Mouse (Mus musculus) heart, postnatal 36 days (tissue): ENCODE measurements around the gene Nwd1. TPM values are rescaled to one million over a fixed set of nuclear protein-coding genes. Genes with fewer than 3 reads are reported as not detected.
A peak's percentile ranks its signal among the peaks of the same experiment; 100 is the strongest.
"Not testable (repeated sequence)": the region's sequence is repeated elsewhere in the genome, so short reads cannot be mapped to it uniquely, and the experiment has no call there.

Experiments used
- DNase-seq, 2 experiments: peaks; one replicate each; pipeline ENCODE4 v3.0.0; 2021 to 2022
- intact Hi-C: fragments of 180-260 bp; cut with DNase I; formaldehyde crosslinking; loops from one replicate; pipeline ENCODE4 v1.15.1; 2025
- total RNA-seq, 2 experiments: library from RNA; stranded (reverse); gene quantifications; 2 replicates each; pipeline ENCODE4 v1.2.3; 2021

Gene Nwd1
- under 1 TPM; 0.24 to 0.25 TPM for total RNA-seq

DNA sequence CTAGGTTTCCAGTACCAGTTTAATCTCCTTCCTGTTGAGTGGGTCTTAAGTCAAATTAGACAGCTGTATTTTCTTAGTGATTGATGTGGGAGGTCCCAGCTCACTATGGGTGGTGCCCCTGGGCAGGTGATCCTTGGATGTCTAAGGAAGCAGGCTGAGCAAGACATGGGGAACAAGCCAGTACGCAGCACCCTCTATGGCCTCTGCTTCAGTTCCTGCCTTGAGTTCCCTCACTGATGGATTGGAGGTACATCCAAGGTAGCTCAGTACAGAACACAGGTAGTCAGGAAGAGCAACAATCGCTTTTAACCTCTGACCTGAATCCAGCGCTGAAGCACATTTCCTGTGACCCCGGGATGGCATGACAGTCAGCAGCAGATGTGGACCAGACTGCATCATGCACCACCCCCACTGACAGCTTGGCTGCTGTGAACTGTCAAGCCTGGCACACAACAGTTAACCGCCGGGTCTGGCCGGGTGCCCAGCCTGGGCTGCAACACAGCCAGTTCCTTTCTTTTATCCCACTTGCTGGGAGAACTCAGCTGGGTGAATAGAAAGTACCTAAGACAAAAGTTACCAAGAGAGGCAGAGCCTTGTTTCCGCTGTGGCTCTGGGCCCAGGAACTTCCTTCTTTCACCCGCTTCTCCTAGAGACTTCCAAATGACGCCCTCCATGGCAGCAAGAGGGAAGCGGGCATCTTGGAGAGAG is at the start of gene Nwd1:
Gene Nwd1 (plus strand): TSS at position 652 of the 708 bp plus-strand sequence.
- peak; percentile 66 to 67 for DNase-seq
- intact Hi-C loops = no loop called here

DNA sequence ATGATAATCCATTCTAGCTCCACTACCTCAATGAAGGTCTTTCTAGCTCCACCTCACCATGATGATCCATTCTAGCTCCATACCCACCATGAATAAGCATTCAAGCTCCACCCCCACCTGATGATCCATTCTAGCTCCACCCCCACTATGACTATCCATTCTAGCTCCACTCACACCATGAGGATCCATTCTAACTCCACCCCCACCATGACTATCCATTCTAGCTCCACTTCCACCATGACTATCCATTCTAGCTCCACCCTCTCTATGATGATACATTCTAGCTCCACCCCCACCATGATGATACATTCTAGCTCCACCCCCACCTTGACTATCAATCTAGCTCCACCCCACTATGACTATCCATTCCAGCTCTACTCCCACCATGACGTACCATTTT is 3.6 kb upstream of the Nwd1 start:
- DNase-seq = no peak
- intact Hi-C loops = no loop called here

DNA sequence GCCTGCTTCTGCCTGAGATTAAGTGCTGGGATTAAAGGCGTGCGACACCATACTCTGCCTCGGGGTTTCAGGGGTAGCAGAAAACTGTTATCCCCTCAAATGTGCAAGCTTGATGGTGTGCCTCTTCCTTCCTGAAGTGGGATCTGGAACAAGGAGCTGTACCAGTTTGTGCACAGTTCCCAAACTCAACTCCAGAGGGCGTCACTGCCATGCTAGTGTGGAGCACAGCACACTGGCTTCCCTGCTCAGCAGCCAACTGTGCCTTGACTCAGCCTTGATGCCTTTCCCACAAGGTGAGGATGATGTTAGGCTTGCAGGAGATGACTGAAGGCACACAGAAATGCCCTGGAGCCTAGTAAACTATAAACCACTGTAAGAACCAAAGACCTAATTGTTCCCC is 1.9 kb upstream of the Nwd1 start:
- peak in 1 of 2 experiments; percentile 10 for DNase-seq
- intact Hi-C loops = no loop called here

DNA sequence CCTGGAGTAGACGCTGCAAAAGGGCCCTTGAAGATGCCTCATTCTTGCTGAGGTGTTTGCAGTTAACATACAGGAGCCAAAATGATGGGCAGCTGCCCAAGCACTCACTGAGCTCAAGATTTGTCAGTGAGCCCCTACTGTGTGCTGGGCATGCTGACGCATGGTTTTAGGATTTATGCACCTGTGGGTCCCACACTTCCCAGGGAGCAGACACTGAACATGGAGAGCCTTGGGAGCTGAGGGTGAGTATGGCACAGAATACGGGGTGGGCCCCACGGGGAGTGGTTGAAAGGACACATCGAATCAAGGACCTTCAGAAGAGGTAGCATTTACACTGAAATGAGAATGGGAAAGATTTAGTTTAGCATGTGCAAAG is 245 bp downstream of the Nwd1 start:
- DNase-seq = no peak
- intact Hi-C loops = no loop called here

DNA sequence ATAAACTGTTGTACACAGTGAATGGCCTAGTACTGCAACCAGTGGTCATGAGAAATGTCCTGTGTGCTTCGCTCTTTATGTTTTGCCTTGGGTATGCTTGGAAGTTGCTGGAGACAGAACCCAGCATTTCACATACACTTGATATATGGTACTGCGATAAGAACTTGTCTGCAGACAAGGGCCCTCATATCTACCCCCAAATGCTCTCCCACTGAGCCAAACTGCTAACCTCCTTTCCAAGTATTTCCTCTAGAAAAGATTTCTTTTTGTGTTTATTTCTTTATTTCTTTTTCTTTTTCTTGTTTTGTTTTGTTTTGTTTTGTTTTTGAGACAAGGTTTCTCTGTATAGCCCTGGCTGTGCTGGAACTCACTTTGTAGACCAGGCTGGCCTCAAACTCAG is 4.2 kb downstream of the Nwd1 start:
- intact Hi-C loops = no loop called here
- no peak for DNase-seq

DNA sequence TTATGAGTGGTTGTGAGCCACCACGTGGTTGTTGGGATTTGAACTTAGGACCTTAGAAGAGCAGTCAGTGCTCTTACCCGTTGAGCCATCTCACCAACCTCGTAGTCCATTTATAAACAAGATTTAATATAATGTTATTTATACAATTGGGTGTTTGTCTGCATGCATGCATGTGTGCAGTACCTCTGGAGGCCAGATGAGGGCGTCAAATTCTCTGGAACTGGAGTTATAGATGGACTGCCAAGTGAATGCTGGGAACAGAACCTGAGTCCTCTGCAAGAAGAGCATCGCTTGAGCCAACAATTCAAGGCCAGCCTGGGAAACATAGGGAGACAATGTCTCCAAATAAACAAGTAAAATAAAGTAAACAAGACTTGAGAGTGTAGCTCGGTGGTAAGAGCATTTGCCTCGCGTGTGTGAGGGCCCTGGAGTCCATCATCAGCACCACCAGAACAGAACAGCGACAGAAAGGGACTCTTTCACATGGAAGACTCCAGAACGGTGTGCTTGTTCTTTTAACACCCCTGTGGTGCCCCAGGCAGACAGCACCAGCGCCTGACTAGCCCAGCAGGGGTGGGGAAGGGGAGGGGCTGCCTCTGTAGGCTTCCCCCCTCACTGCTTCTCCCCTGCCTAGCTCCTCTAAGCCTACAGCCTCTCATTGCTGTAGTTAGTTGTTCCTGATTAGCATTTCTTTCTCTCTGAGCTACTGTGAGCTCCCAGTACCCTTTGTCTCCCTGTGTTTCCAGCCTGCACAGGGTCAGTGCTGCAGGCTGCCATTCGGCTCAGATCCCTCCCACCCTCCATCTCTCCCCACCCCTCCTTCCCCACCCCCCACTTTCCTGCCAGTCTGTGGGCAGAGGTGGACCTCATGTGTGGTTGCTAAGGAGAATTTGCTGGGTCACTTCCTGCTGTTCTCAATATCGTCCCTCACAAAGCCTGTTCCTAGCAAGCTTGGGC is 8.3 kb downstream of the Nwd1 start:
- intact Hi-C loops = no loop called here
- DNase-seq = no peak

DNA sequence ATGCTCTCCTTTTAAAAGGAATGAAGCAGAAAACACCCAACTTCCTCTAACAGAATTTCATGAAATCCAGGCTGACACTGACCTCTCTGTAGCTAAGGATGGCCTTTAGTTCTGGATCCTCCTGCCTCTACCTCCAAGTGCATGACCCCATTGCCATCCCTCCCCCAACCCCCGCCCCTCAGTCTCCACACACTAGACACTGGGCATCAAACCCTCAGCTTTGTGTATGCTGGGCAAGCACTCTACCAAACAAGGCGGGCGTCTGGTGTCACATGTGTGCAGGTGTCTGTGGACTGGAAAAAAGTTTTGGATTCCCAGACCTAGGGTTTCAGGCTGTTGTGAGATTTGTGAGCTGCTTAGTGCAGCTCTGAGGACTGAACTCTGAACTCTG is 9.0 kb downstream of the Nwd1 start:
- intact Hi-C loops = no loop called here
- DNase-seq = no peak

DNA sequence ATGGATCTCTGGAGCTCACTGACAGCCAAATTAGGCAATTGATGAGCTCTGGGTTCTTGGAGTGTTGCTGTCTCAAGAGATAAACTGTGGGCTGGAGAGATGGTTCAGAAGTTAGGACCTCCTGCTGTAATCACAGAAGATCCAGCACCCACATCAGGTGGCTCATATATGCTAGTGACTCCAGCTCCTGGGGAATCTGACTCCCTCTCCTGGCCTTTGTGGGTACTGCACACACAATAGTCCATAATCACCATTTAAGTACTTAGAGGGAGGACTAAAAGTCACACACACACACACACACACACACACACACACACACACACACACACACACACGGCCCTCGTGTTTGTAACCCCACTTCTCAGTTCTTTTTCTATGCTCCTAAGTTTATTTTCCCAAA is 13.5 kb downstream of the Nwd1 start:
- intact Hi-C loops = no loop called here
- no peak for DNase-seq

DNA sequence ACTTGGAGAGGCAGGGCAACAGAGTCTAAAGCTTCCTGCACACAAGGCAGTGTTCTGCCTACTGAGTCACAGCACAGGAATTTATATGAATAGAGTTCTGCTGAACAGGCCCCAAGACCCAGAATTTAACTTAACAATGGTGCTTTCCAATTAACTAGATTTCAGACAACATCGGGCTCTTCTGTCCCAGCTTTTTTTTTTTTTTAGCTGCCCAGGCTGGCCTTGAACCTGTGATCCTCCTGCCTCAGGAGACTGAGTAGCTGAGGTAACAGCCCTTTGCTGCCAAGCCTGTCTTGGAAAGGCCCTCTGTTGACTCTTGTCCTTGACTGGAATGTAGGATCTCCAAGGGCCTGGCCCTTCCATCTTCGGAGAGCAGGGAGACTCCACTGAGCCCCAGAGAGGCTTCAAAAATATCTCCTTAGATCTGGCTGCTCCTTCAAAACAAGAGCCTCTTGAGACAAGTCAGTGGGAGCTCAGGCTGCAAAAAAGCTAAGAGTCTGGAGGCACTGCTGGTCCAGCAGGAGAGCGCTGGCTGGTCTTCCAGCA is 17.7 kb downstream of the Nwd1 start:
- intact Hi-C loops = no loop called here
- no peak for DNase-seq

DNA sequence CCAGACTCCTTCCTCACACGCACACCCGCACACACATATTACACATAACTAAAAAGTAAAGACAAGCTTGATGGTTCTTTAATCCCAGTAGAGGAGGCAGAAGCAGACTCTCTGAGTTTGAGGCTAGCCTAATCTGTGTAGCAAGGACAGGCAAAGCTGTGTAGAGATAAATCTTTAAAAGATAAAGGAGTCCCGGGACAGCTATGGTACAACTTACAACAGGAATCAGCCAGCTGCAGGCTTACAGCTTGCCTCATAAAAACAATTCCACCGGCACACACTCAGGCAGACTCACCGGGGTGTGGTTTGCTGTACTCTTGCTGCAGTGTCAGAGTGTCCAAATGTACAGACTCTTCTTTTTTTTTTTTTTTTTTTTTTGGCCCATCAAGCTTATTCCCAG is 18.2 kb downstream of the Nwd1 start:
- no peak for DNase-seq
- intact Hi-C loops = no loop called here

DNA sequence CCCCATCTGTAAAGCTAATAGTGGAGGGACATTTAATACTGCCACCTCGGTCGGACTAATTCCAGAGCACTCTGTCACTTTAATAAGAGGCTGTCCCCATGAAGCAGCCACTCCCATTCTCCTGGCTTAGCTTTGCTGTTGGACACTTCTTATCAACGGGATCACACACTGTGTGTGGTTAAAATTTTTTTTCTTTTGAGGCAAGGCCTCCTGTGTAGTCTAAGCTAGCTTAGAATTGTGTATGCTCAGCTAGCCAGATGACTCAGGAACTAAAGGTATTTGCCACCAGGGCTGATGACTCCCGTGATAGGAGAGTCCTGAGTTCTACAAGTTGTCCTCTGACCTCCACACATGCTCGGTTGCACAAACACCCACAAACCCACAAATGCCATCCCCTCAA is 18.9 kb downstream of the Nwd1 start:
- intact Hi-C loops = no loop called here
- DNase-seq = no peak

DNA sequence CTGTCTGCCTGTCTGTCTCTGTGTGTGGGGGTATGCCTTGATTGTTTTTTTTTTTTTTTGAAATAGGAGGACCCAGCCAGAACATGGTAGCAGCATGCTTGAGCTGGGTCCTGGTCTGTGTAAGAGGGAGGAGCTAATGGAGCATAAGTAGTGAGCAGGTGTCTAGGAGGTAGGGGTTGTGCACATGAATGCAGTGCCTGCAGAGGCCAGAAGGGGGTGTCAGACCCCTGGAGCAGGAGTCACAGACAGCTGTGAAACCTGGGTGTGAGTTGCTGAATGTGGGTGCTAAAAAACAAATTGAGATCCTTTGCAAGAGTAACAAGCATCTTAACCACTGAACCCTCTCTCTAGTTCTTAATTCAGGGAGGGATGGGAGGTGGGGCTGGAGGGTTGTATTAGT is 22.4 kb downstream of the Nwd1 start:
- intact Hi-C loops = no loop called here
- DNase-seq = no peak

DNA sequence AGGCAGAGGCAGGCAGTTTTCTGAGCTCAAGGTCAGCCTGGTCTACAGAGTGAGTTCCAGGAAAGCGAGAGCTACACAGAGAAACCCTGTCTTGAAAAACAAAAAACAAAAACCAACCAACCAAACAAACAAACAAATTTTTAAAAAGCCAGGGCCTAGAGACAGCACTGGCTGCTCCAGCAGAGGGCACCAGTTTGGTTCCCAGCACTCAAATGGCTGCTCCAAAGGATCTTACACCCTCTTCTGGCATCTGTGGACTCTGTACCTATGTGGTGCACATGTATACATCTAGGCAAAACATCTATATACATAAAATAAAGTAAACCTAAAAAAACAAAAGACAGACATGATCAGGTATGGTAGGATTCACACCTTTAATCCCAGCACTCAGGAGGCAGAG is 26.3 kb downstream of the Nwd1 start:
- intact Hi-C loops = no loop called here
- DNase-seq = no peak

DNA sequence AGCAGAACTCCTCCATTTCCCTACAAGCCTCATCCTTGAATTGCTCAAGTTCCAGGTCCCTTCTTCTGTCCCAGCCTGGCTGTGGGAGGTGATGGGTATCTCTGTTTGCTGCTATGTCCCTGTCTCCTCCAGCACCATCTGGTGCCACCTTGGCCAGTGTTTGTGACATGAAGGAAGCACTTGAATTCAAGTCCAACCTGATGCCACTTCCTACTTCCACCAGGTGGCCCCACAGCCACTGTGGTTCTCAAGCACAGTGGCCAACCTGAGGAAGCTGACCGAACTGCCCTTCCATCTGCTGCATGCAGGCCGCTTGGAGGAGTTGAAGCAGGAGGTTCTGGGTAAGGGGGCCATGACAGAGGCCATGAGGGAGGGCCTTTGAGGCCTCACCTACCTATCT is 27.7 kb downstream of the Nwd1 start:
- no peak for DNase-seq
- intact Hi-C loops = no loop called here

DNA sequence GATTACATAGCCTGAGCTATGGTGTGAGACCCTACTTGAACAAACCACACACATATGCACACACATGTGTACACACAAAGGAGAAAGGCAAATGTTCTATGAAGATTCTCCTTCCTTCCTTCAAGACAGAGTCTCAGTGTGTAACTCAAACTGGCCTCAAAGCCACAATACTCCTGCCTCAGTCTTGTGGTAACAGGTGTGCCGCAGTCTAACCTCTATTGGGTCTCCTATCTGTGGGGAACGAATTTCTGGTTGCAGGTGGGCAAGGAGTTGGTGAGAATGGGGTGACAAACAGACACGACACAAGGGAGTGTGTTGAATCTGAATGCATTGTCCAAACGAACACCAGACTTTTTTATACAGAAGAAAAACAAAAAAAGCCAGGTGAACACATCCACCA is 29.9 kb downstream of the Nwd1 start:
- DNase-seq = no peak
- intact Hi-C loops = no loop called here

DNA sequence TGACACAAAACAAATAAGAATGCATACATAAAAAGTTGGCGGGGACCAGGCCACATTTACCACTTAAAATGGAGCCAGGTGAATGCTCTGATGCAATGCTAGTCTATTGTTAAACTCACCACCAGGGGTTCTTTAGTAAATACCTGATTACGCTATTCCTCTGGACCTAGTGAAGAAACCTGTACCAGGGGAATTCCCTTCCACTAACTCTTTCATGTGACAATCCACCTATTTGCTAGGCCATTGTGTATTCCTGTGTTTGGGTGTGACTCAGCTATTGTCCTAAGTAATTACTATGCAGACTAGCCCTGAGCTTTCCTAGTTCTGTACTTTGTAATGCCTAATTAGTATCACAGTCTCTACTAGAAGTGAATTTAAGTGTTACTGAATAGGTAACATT is 30.3 kb downstream of the Nwd1 start:
- DNase-seq, intact Hi-C loops: not testable (repeated sequence)

DNA sequence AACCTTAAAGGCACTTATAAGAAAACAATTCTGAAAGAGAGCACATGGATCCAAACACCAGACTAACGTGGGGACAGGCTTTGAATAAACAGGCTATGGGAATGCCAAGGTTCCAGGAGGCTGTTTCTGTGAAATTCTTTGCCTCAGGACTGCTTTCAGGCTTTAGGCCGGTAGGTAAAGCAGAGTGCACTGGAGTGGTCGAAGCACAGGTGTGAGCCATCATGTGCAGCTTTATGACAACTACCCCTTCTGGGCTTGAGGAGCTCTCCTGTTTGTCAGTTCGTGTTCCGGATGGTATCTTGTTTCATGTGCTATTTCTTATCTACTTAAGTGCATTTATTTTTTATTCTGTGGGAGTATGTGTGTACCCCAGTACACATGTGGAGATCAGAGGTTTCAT is 30.8 kb downstream of the Nwd1 start:
- intact Hi-C loops = no loop called here
- DNase-seq = no peak

DNA sequence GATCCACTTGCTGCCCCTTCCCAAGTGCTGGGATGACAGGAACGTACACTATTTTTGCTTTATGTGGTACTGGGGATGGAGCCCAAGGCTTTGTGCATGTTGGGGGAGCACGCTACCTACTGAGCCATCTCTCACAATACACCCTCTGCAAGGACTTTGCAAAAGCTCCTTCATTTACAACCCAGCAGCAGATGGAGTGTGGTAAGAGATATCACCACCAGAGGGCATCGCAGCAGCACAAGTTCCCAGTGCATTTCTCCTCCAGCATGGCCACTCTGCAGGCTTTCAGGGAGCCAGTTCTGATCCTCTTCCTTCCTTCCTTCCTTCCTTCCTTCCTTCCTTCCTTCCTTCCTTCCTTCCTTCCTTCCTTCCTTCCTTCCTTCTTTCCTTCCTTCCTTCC is 33.6 kb downstream of the Nwd1 start:
- DNase-seq = peak; percentile 22 to 45
- intact Hi-C loops = loop anchor here (1.0 kb wide), 1 partner anchor 66 kb away; no protein-coding TSS in a partner anchor

DNA sequence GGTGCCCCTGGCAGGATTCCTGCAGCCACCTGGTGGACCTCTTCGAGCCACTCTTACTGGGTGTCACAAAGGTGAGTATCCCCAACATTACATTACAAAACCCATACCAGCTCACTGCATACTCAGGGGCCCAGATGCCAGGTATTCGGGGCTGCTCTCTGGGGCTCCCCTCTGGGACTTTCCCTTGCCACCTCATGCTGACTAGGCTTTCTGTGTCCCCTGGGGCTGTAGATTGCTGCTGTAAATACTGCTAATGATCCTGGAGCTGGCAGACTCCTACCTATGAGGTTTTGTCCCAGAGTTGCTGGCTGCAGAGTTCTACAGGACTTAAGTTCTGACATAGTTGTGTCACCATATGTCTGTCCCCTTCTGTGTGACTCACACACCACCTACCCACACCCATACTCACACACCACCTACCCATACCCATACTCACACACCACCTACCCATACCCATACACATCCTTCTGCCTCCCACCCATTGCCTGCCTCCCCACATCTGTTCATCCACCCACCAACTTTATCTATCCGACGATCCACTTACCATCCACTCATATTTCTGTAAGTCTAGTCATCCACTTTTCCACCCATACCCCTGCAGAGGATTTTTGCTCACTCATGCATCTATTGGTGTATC is 35.7 kb downstream of the Nwd1 start:
- intact Hi-C loops = no loop called here
- DNase-seq = no peak

DNA sequence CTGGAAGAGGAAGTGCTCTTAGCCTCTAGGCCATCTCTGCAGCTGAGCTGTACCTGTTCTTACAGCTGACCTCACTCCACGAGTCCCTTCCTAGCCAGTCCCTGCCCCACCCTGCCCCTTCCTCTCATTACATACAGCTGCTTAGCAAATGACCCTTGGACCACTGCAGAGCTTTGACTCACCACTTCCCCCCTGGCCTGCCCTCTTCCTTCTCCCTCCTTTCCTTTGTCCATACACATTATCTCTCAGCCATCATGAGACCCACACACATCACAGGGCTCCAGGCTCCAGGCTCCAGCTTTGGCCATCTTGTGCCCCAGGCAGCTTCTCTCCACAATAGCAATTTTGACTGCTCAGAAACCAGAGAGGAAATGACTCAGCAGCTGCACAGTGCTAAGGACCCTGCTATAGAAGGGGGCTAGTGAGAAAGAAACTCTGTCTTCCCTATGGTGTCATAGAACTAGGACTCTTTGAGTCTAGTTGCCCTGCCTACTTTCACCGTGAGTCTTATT is 36.6 kb downstream of the Nwd1 start:
- intact Hi-C loops = no loop called here
- no peak for DNase-seq

DNA sequence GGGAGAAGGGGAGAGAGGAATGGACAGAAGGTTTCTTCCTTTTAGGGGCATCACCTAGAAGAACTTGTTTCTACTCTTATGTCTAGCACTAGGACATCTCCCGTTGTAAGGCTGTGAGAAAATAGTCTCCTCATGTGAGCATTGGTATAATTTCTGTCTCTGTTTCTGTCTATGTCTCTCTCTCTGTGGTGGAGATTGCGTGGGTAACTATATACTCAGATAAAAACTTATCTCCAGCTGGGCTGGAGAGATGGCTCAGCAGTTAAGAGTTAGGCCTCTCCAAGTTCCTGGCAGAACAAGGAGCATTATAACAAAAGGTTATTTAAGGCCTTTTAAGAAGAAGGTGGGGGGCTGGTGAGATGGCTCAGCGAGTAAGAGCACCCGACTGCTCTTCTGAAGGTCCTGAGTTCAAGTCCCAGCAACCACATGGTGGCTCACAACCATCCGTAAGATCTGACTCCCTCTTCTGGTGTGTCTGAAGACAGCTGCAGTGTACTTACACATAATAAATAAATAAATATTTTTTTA is 37.1 kb downstream of the Nwd1 start:
- intact Hi-C loops, DNase-seq: not testable (repeated sequence)
